Mouse (Mus musculus) cerebral cortex, adult 2 months (tissue): ENCODE results near the gene Cox10.

ENCODE experiments used
- WGBS: fragments of 180-500 bp; shearing (Covaris S2); methylation state at CpG from one replicate; pipeline ENCODE4 v1.1.7; 2018; 5-methylcytosine and 5-hydroxymethylcytosine counted together

Gene Cox10

DNA sequence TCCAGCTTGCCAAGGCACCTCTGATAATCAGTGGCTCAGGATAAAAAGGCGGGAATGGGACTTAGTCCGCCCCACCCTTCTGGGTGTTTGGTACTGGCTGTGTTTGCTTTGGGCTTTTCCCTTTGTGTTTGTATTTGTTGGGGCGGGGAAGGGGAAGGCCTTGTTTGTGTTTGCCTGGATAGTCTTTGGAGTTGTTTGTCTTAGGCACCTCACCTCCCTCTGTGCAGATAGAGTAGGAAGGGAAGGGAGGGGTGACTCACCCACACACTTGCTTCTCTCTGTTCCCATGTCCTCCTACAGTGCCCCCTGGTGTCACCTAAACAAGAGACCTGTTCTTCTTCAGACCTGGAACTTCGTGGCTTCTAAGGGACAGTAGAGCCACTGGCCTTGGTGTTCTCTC is 122.1 kb downstream of the Cox10 start:
- WGBS: 65% methylated on average over 4 of the region's 4 CpGs

DNA sequence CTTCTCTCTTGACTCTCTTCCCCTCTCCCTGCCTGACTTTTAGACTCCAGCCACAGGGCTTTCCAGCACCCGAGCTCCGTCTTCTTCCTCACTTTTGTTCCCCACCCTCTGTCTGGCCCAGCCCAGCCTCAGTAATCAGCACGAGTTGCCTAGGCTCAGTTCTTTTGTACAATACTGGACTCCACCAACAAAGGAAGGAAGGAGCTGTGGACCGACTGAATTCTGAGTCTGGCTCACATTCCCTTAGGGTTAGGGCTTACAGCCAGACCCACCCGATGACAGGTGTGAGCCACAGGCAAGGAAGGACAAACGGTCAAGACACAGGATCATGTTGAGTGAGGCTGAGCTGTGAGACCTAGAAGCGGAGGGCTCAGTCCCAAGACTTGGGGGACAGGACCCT is 122.5 kb downstream of the Cox10 start:
- 52% methylated on average over 7 of the region's 7 CpGs for WGBS

DNA sequence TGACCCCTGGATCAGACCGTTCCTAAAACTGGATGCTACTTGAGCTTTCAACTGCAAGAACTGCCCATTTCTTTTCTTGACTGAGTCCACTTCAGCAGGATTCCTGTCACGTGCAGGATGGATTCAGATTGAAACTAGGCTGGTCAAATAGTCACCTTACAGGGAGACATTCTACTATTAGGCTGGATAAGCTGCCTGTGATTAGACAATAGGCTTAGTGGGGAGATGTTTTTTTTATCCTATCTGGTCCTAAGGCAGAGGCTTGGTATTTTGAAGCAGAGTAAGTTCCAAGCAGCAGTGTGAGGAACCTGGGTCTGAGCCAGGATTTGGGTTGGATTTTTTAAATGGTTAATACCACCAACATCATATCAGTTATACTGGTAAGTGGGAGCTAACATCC is 125.4 kb downstream of the Cox10 start:
- 93% methylated on average over 2 of the region's 2 CpGs for WGBS

DNA sequence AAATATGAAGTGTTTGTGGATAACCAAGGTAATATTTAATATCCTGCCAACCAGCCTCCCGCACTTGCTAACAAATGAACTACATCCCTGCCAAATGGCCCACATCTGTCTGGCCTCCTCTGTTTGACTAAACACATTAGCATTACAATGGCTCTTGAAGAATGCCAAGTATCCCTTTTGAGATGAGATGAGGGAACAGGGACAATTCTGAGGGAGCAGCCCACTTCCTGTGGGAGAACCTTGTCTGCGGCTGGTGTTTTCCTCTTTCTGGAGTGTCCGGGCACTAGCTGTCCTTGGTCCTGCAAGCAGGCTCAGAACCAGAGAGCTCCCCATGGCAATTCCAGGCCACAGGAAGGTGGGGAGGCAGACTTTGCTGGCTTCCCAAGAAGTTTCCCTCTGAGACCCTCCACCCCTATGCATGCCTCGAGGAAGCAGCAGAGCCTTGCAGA is 126.5 kb downstream of the Cox10 start:
- WGBS: 62% methylated on average over 4 of the region's 4 CpGs

DNA sequence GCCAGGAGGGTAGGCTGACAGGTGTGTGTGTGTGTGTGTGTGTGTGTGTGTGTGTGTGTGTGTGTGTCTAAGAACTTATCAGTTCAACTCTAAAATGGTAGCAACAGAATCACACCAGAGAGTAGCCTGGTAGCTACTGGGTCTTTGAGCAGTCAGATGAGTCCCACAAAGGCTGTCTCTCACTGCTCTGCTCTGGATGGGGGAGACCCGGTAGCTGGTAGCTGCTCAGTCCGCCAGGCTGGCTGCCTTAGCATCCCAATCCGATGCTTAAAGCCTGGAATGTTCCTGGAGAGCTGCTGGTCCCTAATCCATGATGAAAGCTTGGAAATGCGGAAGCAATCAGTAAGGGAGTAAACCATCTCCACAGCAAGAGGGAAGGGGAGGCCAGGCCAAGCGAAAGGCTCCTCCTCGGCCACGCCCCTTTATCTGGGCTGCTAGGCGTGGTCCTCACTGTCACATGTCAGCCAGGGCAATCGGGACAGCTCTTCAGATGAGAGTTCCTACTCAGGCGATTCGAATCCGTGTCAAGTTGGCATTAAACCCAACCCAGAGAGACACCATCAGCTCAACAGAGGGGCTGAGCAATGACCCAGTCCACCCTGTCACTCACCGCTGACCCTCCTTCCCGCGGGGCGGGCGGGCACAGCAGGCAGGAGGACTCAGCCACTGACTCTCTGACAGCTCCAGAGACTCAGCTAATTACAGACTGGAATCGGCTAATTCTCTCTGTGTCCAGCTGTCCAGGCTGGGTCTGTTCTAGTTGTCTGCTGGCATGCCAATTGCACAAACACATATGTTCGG is 127.2 kb downstream of the Cox10 start:
- 22% methylated on average over 19 of the region's 19 CpGs for WGBS

DNA sequence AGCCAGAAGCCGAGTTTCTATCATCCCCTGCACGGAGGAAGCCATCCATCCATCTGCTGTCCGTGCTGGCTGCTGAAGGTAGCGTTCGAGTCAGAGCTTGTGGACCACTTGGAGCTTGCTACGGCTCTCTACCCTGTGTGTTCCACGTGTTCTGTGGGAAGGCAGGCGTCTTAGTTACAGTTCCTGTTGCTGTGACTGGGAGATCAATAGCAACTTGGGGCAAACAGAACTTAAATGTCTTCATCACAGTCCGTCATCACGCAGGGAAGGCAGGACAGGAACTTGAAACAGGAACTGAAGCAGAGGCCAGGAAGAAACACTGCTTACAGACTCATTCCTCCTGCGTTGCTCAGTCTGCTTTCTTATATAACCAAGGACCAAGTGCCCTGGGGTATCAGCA is 130.9 kb downstream of the Cox10 start:
- 90% methylated on average over 11 of the region's 11 CpGs for WGBS

DNA sequence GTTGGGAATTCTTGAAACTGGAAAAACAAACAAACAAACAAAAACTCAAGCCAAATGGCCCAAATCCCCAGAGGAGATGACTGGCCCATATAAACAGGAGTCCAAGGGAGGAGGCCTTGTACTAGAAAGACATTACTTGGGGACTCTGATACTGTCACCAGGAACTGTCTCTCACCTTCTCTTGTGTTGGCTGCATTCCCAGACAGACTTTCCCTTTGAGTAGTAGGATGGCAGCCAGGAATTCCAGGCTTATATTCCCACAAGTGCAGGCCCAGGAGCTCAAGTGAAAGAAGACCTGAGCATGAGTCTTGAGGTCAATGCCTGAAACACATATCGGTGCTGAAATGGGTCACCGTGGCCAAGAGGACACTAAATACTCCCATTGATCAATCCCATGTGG is 132.2 kb downstream of the Cox10 start:
- WGBS: 89% methylated on average over 2 of the region's 2 CpGs

DNA sequence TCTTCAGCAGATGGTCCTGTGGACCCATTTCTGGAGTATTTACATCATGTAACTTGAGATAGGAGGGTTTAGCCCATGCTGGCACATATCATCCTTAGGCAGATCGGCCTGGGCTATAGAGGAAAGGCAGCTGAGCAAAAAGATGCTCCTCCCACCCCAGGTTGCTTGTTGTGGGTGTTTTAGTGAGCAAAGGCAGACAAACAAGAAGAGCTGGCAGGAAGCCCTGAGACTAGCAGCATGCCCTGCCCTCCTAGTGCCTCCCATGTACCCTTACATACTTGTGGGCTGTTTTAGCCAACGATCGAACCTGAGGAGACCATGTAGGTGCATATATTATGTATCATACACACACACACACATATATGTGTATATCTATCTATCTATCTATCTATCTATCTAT is 135.3 kb downstream of the Cox10 start:
- 94% methylated on average over 3 of the region's 3 CpGs for WGBS

DNA sequence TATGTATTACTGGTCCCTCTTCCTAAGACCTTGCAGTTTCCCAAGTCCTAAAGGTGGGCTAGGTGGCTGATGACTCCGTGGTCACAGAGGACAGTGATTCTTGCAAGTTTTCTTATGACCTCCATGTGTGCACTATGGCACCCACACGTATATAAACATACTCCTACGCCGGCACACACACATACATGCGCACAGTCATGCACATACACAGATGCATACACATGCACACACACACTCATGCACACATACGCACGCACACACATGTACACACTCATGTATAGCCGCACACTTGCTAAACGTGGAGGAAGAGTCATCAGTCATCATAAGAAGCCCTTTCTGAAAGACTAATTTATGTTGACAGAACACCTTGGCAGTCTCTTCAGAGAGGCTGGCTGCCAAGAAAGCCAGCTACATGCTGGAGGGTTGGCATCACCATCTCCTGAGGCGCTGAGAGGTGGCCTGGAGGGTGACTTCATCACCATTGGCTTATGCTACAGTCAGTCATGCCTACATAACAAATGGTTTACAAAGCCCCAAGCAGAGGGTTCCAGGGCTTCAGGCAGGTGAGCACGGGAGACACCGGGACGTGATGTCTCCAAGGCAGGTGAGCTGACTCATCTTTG is 135.9 kb downstream of the Cox10 start:
- WGBS: 92% methylated on average over 13 of the region's 13 CpGs

DNA sequence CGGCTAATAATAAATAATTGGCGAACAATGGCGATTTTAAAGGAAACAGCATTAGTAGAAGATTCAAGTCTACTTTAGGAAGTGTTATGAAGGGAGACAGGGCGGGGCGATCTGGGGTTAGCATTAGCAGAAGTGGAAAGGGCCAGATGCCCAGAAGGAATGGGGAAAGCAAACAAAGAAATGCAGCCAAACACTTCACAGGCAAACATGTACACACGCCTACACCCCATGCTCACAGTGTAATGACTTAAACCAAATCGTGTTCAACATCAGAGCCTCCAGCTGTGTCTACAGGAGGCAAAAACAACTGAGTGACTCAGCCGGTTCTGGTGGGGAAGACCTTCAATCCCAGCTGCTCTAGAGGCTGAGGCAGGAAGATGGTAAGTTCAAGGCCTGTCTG is 137.1 kb downstream of the Cox10 start:
- 83% methylated on average over 8 of the region's 8 CpGs for WGBS

DNA sequence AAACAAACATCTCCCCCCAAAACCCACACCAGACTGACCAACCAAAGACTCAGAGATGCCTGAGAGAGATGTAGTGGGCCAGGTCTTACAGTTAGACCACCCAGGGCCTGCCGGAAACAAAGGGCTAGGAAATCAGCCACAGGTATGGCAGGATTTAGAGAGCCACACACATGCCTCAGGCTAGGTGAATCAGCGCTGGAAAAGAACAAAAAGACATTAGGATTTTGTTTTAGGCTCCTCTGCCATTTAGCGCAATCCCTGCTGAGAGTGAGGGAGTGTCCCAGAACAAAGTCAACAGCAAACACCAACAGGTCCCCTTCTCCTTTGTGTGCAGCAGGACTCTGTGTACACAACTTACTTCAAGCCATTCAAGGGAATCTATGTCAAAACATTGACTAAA is 142.6 kb downstream of the Cox10 start:
- WGBS: 58% methylated on average over 3 of the region's 3 CpGs

DNA sequence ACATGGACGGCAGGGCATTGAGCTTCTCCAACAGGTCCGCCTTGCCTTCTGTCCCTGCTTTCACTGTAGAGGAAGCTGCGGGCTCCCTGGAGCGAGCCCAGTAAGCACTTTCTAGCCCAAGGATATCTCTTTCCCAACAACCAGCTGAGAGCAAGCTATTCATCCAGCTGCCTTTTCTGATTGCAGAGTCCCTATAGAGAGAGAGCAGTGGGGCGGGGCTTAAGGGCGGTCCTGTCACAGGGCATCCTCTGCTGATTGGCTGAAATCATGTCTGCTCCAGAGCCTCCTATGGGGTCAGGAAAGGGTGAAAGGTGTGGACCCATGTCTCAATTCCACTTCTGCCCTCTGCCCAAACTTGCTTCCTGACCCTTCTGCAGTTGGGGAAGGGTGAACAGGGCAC is 152.4 kb downstream of the Cox10 start:
- 89% methylated on average over 6 of the region's 6 CpGs for WGBS

DNA sequence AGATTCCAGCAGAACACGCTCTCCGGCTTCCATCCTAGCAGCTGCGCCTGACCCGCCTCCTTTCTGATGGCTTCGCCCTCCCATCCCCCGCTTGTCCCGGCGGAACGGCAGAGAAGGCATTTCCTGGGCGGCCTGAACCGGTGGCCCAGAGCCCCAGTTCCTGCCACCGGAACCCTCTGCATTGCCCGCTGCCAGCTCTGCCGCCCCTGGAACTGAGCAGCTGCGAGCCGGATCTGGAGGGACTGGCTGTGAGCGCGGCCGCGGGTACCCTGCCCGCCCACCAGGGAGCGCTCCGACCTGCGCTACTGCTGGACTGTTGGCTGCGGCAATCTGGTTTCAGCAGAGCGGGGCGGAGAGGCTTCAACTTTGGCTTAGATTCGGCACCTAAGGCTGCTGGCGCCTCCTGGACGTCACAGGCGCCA is 154.1 kb downstream of the Cox10 start:
- WGBS: 1% methylated on average over 31 of the region's 31 CpGs

DNA sequence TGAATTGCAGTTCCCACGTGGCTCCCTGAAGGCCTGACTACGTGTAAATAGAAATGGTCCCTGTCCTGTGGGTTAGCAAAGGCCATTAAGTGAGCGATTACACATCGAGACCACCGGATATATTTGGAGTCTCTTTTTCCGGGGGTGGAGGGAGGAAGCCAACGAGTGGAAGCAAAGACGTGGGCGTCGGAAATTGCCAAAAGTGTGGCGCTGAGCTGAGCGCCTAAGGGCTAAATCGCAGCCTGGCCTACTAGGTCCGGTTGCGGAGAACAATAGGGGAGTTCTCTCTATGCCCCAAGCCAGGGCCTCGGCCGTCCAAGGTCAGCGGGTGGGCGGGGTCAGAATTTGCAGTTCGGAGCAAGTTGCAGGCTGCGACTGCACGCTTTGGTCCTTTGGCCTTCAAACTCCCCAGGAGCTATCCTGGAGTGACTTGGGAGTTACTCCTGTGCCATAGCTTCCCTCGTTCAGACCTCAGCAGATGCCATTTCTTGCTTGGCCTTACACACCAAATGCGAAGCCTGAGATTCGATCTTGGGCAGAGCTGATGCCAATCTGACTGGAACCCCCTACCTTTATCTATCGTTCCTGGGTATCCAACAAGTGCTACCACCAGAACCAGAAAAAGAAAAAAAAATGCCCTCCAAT is 154.9 kb downstream of the Cox10 start:
- WGBS: 19% methylated on average over 26 of the region's 26 CpGs

DNA sequence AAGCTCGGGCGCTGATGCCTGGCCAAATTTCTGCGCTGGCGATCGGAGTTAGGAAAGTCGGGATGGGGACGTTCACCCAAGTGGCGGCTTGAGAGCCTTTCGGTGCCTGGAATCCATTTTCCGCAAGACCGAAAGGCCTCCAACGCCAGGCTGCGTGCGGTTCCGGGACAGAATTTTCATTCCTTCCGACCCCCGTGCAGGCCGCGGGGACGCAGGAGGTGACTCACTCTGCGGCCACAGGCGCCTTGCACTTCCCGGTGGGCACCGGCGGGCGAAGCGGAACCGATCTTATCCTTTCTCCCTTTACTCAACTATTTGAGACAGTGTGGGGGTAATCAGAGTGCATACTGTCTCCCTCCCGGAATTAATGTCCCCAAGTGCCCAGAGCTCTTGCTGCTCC is 155.9 kb downstream of the Cox10 start:
- 7% methylated on average over 29 of the region's 29 CpGs for WGBS

DNA sequence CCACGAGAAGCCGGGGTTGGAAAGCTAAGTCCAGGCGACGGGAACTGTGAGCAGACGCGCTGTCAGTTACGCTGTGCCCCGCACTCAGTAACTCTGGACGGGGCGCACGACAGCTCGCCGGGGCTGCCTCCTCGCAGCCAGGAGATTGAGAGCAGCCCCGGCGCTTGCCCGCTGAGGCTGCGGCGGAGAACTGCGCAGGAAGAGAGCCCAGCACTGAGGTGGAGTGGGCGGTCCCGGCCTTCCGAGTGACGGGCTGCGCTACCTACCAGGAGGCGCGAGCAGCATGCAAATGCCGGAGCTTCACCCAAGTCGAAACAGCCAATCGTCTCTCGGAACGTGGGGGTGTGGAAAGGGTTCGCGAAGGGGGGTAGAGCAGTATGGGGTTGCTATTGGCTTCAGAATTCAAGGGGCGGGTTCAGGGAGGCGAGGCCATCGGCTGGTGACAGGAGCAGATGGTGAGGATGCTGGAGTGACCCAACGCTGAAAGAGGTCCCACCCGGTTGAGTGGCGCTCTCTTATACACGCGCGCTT is 157.1 kb downstream of the Cox10 start, which contains the start of gene Hs3st3b1:
Gene Hs3st3b1 (minus strand): TSS at position 200 of the 531 bp plus-strand sequence.
- under 1% methylated on average over 43 of the region's 43 CpGs for WGBS

DNA sequence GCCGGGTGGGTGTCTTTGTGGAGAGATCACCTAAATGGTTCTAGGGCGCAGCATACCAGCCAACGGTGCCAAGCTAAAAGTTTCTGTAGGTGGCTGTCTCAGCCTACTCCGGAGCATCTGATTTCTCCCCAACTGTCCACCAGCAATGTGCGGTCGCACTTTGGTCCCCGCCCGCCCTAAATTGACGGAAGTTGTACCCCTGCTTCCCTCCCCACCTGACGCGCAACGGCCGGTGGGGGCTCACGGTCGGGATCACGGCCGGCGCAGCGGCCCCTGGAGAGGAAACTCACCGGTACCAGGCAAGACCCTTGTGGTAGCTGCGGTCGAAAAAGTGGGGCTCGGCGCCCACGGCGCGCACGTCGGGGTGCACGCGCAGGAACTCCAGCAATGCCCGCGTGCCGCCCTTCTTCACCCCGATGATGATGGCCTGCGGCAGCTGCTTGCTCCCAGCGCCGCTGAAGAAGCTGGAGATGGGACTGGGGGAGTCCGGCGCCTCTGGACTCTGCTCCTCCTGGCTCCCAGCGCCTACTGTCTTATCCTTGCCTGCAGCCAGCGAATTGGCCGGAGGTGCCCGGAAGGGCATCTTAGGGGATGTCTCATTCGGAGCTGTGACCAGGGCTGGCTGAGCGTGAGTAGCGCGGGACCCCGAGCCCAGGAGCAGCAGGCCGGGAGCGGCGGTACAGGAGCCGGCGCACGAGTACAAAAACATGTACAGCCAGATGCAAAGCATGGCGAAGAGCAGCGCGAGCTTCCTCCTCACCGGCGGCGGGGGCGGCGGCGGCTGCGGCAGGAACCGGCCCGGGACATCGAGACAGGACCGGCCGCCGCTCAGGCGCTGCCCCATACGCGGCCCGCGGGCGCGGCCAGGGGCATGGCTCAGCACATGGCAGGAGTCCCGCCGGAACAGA is 158.0 kb downstream of the Cox10 start:
- WGBS: 1% methylated on average over 80 of the region's 80 CpGs

DNA sequence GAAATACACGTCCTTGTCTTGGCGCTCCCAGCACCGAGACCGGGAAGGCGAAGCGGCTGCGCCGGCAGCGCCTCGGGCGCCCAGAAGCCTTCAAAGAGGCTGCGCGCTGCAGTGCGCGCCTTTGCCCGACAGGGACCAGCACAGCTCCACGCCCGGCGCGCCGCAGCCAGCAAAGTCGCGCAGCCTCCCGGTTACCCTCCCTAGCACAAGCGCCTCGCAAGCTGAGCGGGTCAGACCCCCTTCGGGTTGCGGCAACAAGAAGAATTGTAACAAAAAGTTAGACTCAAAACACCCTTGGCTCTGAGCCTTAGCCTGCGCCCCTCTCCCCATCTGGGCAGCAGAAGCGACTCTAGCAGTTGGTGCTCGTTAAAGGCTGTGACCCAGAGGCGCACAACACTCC is 158.7 kb downstream of the Cox10 start:
- under 1% methylated on average over 33 of the region's 33 CpGs for WGBS

DNA sequence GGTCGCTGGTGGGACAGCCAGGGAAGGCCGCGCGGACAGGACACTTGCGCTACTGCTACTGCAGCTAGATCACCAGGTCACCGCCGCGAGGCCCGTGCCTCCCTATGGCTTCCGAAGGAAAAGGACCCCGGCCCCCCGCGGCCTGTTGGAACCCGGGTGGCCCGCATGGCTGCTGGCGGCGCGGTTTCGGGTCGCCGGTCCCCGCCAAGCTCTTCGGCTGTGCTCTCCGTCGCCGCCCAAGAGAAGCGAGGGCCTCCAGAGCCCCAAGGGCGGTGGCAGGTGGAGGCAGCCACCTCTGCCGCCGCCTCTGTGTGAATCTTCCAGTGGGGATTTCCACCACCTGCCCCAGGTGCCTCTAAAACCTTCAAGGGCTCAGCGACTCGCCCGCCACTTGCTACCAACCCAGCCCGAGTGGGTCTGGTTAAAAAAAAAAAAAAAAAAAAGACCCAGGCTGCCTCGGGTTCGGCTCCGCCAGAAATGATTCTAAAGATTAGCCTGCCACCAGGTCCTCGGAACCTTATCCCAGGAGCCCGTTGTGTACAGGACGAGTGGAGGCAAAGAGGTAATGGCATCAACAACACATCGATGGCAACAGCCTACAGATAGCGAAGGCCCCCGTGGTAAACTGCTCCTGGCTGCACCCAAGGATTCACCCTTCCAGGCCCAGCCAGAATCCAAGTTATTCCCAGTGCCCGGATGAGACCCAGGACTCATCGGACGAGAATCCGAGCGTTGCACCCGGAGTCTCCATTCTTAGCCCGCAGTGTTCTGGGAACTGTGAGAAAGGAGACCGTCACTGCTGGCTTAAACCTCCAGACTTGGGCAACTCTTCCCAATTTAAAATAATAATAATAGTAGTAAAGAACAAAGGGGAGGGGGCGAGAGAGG is 159.8 kb downstream of the Cox10 start:
- 24% methylated on average over 52 of the region's 52 CpGs for WGBS

DNA sequence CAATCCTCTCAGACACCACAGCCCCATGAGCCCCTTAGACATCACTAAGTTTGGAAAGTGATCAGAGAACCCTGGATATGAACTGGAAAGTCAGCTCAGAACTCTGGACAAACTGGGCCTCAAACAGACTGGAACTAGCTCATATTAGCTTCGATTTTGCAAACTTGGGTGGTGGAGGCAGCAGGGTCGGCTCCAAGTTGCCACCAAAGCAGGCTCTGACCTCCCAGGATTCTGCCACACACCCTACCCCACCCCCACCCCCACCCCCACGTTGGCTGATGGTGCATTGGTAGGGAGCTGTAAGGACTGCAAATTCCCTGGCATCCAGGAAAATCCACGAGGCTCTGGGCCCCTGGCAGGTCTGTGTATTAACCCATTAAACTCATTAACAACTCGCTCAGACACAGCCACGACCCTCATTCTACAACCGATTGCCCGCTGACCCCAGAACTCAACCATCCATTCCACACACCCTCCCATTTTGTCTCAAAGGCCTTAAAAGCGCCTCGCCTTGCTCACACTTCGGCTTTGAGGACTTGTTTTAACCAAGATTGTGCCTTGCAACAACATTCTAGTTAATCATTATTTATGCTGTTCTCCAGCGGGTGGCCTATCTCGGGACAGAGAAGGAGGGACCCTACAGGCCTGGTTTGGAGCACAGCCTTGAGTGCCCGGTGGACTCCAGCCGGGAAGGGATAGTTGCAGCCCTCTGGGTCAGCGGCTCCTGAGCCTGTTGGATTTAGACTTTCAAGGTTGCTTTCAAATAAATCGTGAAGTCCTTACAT is 160.8 kb downstream of the Cox10 start:
- WGBS: 69% methylated on average over 17 of the region's 17 CpGs
